Mouse (Mus musculus) CH12.LX (cell line): ENCODE measurements around the gene Tgm2. TPM values are rescaled to one million over a fixed set of nuclear protein-coding genes. Genes with fewer than 3 reads are reported as not detected.

Experiments
- DNase-seq: peaks from one replicate; pipeline ENCODE4 v3.0.0-alpha.2; 2013; ENCODE audit errors: extremely low read depth
- H3K27ac ChIP-seq: 2 replicates; pipeline ENCODE4 v1.5.1; 2012; ENCODE audit warnings: low read depth, mild to moderate bottlenecking, control low read depth, moderate library complexity; ENCODE audit not compliant: insufficient read depth
- H3K27me3 ChIP-seq: replicated peaks from 2 replicates; pipeline ENCODE3; 2012; ENCODE audit warnings: inconsistent platforms
- H3K36me3 ChIP-seq, 2 experiments: replicated peaks in 1 of 2; 2 replicates each; pipeline versions ENCODE3 to v1.6.1; 2012; ENCODE audit warnings: inconsistent platforms in 1 of 2, low read length in 1 of 2, mild to moderate bottlenecking in 1 of 2, mixed read lengths in 1 of 2, moderate library complexity in 1 of 2; ENCODE audit not compliant: control insufficient read depth in 1 of 2, insufficient read depth in 1 of 2
- H3K4me1 ChIP-seq, 2 experiments: 2 replicates each; pipeline ENCODE4 v1.6.1; 2012; ENCODE audit warnings: inconsistent platforms in 1 of 2, moderate library complexity in 1 of 2; ENCODE audit not compliant: insufficient read depth in 2 of 2, control insufficient read depth in 1 of 2
- H3K4me2 ChIP-seq: 2 replicates; pipeline ENCODE4 v1.6.1; 2012; ENCODE audit warnings: low read depth, mild to moderate bottlenecking, control low read depth; ENCODE audit not compliant: poor library complexity, insufficient read depth, severe bottlenecking
- H3K4me3 ChIP-seq, 3 experiments: fragments of 150-350 bp in 1 of 3; sonication (generic) in 1 of 3; replicated peaks in 1 of 3; 2 replicates each; pipeline versions ENCODE3 to v1.5.1; 2011 to 2012; ENCODE audit warnings: low read depth in 2 of 3, low read length in 2 of 3, mild to moderate bottlenecking in 2 of 3, moderate library complexity in 2 of 3, control low read depth in 1 of 3, improper control_type of control experiment in 1 of 3, inconsistent platforms in 1 of 3, mixed read lengths in 1 of 3; ENCODE audit not compliant: poor library complexity in 1 of 3
- H3K79me2 ChIP-seq: replicated peaks from 2 replicates; pipeline ENCODE4 v1.6.1; 2012; ENCODE audit warnings: mild to moderate bottlenecking, moderate library complexity; ENCODE audit not compliant: control insufficient read depth, poor library complexity, insufficient read depth, severe bottlenecking; ENCODE audit errors: extremely low read depth
- H3K9ac ChIP-seq: 2 replicates; pipeline ENCODE4 v1.6.1; 2012; ENCODE audit warnings: low read depth, mild to moderate bottlenecking, control low read depth, moderate library complexity; ENCODE audit not compliant: insufficient read depth
- H3K9me3 ChIP-seq: replicated peaks from 2 replicates; pipeline ENCODE3; 2012; ENCODE audit warnings: low read length, inconsistent platforms, mixed read lengths
- BHLHE40 ChIP-seq: IDR thresholded peaks from 2 replicates; pipeline ENCODE4 v1.6.1; 2011; ENCODE audit warnings: mild to moderate bottlenecking, low read depth, low read length, improper control_type of control experiment
- CHD1 ChIP-seq: IDR thresholded peaks from 2 replicates; pipeline ENCODE4 v1.6.1; 2012; ENCODE audit warnings: low read depth, low read length, improper control_type of control experiment, inconsistent platforms
- CHD2 ChIP-seq: IDR thresholded peaks from 2 replicates; pipeline ENCODE4 v1.6.1; 2011; ENCODE audit warnings: low read length, improper control_type of control experiment
- ELF1 ChIP-seq: IDR thresholded peaks from 2 replicates; pipeline ENCODE4 v1.6.1; 2014; ENCODE audit warnings: low read depth, mild to moderate bottlenecking, inconsistent platforms, low read length, improper control_type of control experiment
- EP300 ChIP-seq: IDR thresholded peaks from 2 replicates; pipeline ENCODE4 v1.6.1; 2011; ENCODE audit warnings: low read length, improper control_type of control experiment
- ETS1 ChIP-seq: conservative IDR thresholded peaks from 2 replicates; pipeline ENCODE4 v1.6.1; 2012; ENCODE audit warnings: low read depth, mild to moderate bottlenecking, inconsistent platforms, low read length, improper control_type of control experiment, moderate library complexity
- JUND ChIP-seq: conservative IDR thresholded peaks from 2 replicates; pipeline ENCODE4 v1.6.1; 2011; ENCODE audit warnings: low read depth, low read length, improper control_type of control experiment
- KAT2A ChIP-seq: IDR thresholded peaks from 2 replicates; pipeline ENCODE4 v1.6.1; 2012; ENCODE audit warnings: low read length, improper control_type of control experiment, inconsistent platforms; ENCODE audit not compliant: insufficient replicate concordance
- MAFK ChIP-seq: IDR thresholded peaks from 2 replicates; pipeline ENCODE4 v1.6.1; 2011; ENCODE audit warnings: low read length, improper control_type of control experiment; ENCODE audit not compliant: insufficient replicate concordance
- MXI1 ChIP-seq: IDR thresholded peaks from 2 replicates; pipeline ENCODE4 v1.6.1; 2011; ENCODE audit warnings: mild to moderate bottlenecking, low read depth, low read length, improper control_type of control experiment
- MYC ChIP-seq: IDR thresholded peaks from 2 replicates; pipeline ENCODE4 v1.6.1; 2011; ENCODE audit warnings: low read depth, mild to moderate bottlenecking, improper control_type of control experiment, low read length
- POLR2AphosphoS2 ChIP-seq: IDR thresholded peaks from 2 replicates; pipeline ENCODE4 v1.6.1; 2011; ENCODE audit warnings: low read depth, low read length, improper control_type of control experiment
- TBP ChIP-seq: conservative IDR thresholded peaks from 2 replicates; pipeline ENCODE4 v1.6.1; 2011; ENCODE audit warnings: low read depth, low read length, improper control_type of control experiment
- TCF12 ChIP-seq: IDR thresholded peaks from 2 replicates; pipeline ENCODE4 v1.6.1; 2014; ENCODE audit warnings: low read depth, mild to moderate bottlenecking, inconsistent platforms, low read length, improper control_type of control experiment
- USF1 ChIP-seq: IDR thresholded peaks from 2 replicates; pipeline ENCODE4 v1.6.1; 2014; ENCODE audit warnings: low read depth, mild to moderate bottlenecking, inconsistent platforms, low read length, improper control_type of control experiment
- ZMIZ1 ChIP-seq: IDR thresholded peaks from 2 replicates; pipeline ENCODE4 v1.6.1; 2012; ENCODE audit warnings: low read depth, mild to moderate bottlenecking, inconsistent platforms, low read length, improper control_type of control experiment
- ZNF384 ChIP-seq: IDR thresholded peaks from 2 replicates; pipeline ENCODE4 v1.6.1; 2012; ENCODE audit warnings: low read depth, low read length, improper control_type of control experiment, inconsistent platforms
- dilution Hi-C: fragments of 300-500 bp; cut with MboI; formaldehyde crosslinking; loops from 2 replicates; pipeline ENCODE4 v1.14.3; 2020; ENCODE audit warnings: low sequenced_read_pairs; ENCODE audit not compliant: extremely low pct_unique_long_range_greater_than_20kb, extremely low pct_ligation_motif_present
- in situ Hi-C: fragments of 300-500 bp; cut with MboI; formaldehyde crosslinking; loops from 3 replicates; pipeline ENCODE4 v1.14.3; 2019; ENCODE audit warnings: low sequenced_read_pairs, low pct_ligation_motif_present, low pct_unique_long_range_greater_than_20kb, mixed read lengths
- polyA plus RNA-seq: library from polyadenylated mRNA; unstranded; fragments of >175 nt; gene quantifications from 2 replicates; pipeline ENCODE4 v1.2.1, GENCODE M21; 2012; ENCODE audit warnings: low read depth; ENCODE audit not compliant: insufficient read length
- total RNA-seq, 2 experiments: library from RNA; depleted of rRNA; stranded (reverse); fragments of 300-350 nt in 1 of 2; fragments of >200 nt in 1 of 2; gene quantifications; 2 replicates each; pipeline ENCODE4 v1.2.3; 2012 to 2014

Tgm2 gene
- total and polyA plus RNA-seq, 3 experiments, result 0.08 to 0.50 (median 0.21) TPM

GRCm38 (mm10) chr2:158076690-158077089 is 69.5 kb downstream of the Tgm2 start:
- Histone ChIP-seq H3K36me3 (peaks cover 37 to 68% of the 10 kb centered on the region in 2 experiments), H3K4me1 (peaks cover 0 to 14% of the 10 kb centered on the region in 2 experiments; a peak in 2 of 4 replicates), H3K27ac (no peak overlapping the region), H3K9ac (no peak overlapping the region), H3K4me3 (no peak overlapping the region), H3K4me2 (no peak overlapping the region), H3K79me2 (no peaks in the 10 kb centered on the region), H3K9me3 (no peaks in the 10 kb centered on the region), H3K27me3 (no peaks in the 10 kb centered on the region)
- TF ChIP-seq POLR2AphosphoS2 (no peak), ELF1 (no peak), EP300 (no peak), CHD2 (no peak)
- in situ Hi-C loops, result no loop called here
- dilution Hi-C loops, result no loop called here
- DNase-seq, result no peak

- Histone ChIP-seq H3K27me3 (no peaks in the 10 kb centered on the region), H3K4me2 (no peak overlapping the region), H3K9me3 (no peaks in the 10 kb centered on the region)
- dilution Hi-C loops, result no loop called here
- no peak for TF ChIP-seq MAFK
- TF ChIP-seq ETS1, result no peak
- TF ChIP-seq ZNF384, result no peak
- no peak for TF ChIP-seq TBP
- TF ChIP-seq EP300, result no peak
- no peak for TF ChIP-seq BHLHE40
- TF ChIP-seq MYC, result no peak
- no peak for TF ChIP-seq KAT2A
- no peak for TF ChIP-seq MXI1
- no peak for TF ChIP-seq USF1
- no peak for TF ChIP-seq CHD1
- no peak for TF ChIP-seq TCF12
- TF ChIP-seq CHD2, result no peak
- no peak for TF ChIP-seq ZMIZ1
- TF ChIP-seq JUND, result no peak
- TF ChIP-seq, all 38 proteins: peak for 0
- in situ Hi-C loops, result no loop called here
- Histone ChIP-seq H3K79me2 (no peaks in the 10 kb centered on the region), H3K27ac (no peak overlapping the region), H3K4me3 (no peak overlapping the region), H3K36me3 (peaks cover 50 to 84% of the 10 kb centered on the region in 2 experiments), H3K4me1 (peaks cover 0 to 21% of the 10 kb centered on the region in 2 experiments; a peak in 2 of 4 replicates), H3K9ac (no peak overlapping the region)
- no peak for DNase-seq
Observed at GRCm38 (mm10) chr2:158074835-158075234, 71.4 kb downstream of the Tgm2 start.
